ENCODE assay signal across 16 mouse cellular contexts in the genomic region with DNA sequence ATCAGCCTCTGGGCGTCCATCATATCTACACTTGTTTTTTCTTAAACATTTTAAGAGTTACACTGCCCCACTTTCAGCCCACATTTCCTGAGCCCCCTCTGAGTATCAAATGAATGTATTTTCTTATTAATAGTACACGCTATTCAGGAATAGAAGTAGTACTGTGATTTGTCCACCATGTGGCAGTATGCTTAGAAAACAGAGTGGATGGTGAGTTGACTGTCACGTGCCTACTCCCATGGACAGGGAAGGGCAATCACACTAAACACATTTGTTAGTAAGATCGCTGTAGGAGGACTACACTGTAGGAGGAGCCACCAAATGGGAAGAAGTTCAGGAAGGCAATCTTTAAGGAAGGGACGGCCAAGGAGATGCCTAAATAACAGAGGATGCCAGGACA. TPM values are rescaled to one million over a fixed set of nuclear protein-coding genes. Genes with fewer than 3 reads are reported as not detected.
A peak's percentile ranks its signal among the peaks of the same experiment; 100 is the strongest.
DNase-seq lines count a peak whose midpoint lies in the region; TF ChIP-seq lines count a peak whose summit lies in the region.
"Had no signal": no experiment of that assay in that cellular context is flagged by ENCODE, and none has a peak within 500 bp of the region (broad histone marks: within the 10 kb centered on the region; RNA-seq: fewer than 3 reads in every experiment).

No protein-coding gene starts in this region.

- H3K27me3 ChIP-seq in C2C12 (ENCODE audit: control insufficient read depth, insufficient read depth, insufficient read length): no peaks in the 10 kb centered on the region
- H3K27me3 ChIP-seq: neural tube, embryonic 12.5 days had no signal

- no peaks in the 10 kb centered on the region for H3K79me3 ChIP-seq in C2C12 (ENCODE audit: low read depth)

- no peak overlapping the region for H3K4me3 ChIP-seq in layer of hippocampus, adult 2 months
- no peak overlapping the region for H3K4me3 ChIP-seq in C2C12 (ENCODE audit: insufficient read depth, poor library complexity, severe bottlenecking)
- H3K4me3 ChIP-seq: hindbrain, embryonic 10.5 days; megakaryocyte, embryonic 14.5 days; neural tube, embryonic 12.5 days had no signal

- H3K27ac ChIP-seq in layer of hippocampus, adult 2 months: no peak overlapping the region
- H3K27ac ChIP-seq: hindbrain, embryonic 10.5 days; neural tube, embryonic 12.5 days had no signal

- H3K79me2 ChIP-seq in C2C12 (ENCODE audit: control insufficient read depth, insufficient read depth): no peaks in the 10 kb centered on the region

- H3K36me3 ChIP-seq in C2C12 (ENCODE audit: control insufficient read depth, insufficient read depth): no peaks in the 10 kb centered on the region
- H3K36me3 ChIP-seq: hindbrain, embryonic 10.5 days; neural tube, embryonic 12.5 days had no signal

- peak; percentile 18 to 44 for DNase-seq in cerebellum, postnatal 10 days
- DNase-seq in cerebellum, adult 11-12 months: no peak
- DNase-seq in layer of hippocampus, adult 2 months (ENCODE audit: low spot score in 2 of 2): peak in 1 of 2 experiments; percentile 2
- no peak for DNase-seq in layer of hippocampus, adult 9-11 months
- DNase-seq in embryo, embryonic 10.5 days (ENCODE audit: low spot score): peak; percentile 50
- no peak for DNase-seq in thymus, postnatal 14 days
- no peak for DNase-seq in urinary bladder, postnatal 14 days (ENCODE audit: low spot score)
- DNase-seq: cerebellum, postnatal 14 days; gastrocnemius, postnatal 25 days; kidney, postnatal 4 days had no signal

- H3ac ChIP-seq in C2C12 (ENCODE audit: control insufficient read depth, insufficient read length, low read depth): no peak overlapping the region

- TF ChIP-seq CTCF in layer of hippocampus, adult 2 months (conservative IDR thresholded peaks at IDR 0.05): peak; percentile 67
- TF ChIP-seq CTCF in C2C12 (IDR thresholded peaks at IDR 0.05; ENCODE audit: control insufficient read depth, insufficient read depth, insufficient read length): no peak

TF ChIP-seq in C2C12, 6 proteins besides CTCF, POLR2A, EP300 and RAD21:
- no peak for TF ChIP-seq MAX (IDR thresholded peaks at IDR 0.05)
- TF ChIP-seq USF1 (IDR thresholded peaks at IDR 0.05; ENCODE audit: low read depth): peak; percentile 77

RNA-seq across cellular contexts. Expression of gene Bpifb1, which starts 3.1 kb away (rescaled TPM):
- under 1 TPM in 1 of 2 experiments, not detected in 1; 0.22 TPM for total RNA-seq in layer of hippocampus, adult 2 months (2021)
- polyA plus RNA-seq in C2C12 (2012; fragmentation: generic; extraction: Trizol): not detected
- total RNA-seq: gastrocnemius, postnatal 25 days had no signal
- polyA plus RNA-seq: hindbrain, embryonic 10.5 days; limb, embryonic 11.5 days; neural tube, embryonic 12.5 days had no signal

RNA-seq across cellular contexts. Expression of gene Bpifa5, which starts 25.1 kb away (rescaled TPM):
- not detected for total RNA-seq in layer of hippocampus, adult 2 months (2021)
- not detected for polyA plus RNA-seq in C2C12 (2012; fragmentation: generic; extraction: Trizol)
- total RNA-seq: gastrocnemius, postnatal 25 days had no signal
- polyA plus RNA-seq: hindbrain, embryonic 10.5 days; limb, embryonic 11.5 days; neural tube, embryonic 12.5 days; stomach, embryonic 14.5 days had no signal

RNA-seq across cellular contexts. Expression of gene Bpifb5, which starts 36.1 kb away (rescaled TPM):
- total RNA-seq in layer of hippocampus, adult 2 months (2021): not detected
- polyA plus RNA-seq in C2C12 (2012; fragmentation: generic; extraction: Trizol): not detected
- total RNA-seq: gastrocnemius, postnatal 25 days had no signal
- polyA plus RNA-seq: neural tube, embryonic 12.5 days had no signal

RNA-seq across cellular contexts. Expression of gene Bpifa1, which starts 44.8 kb away (rescaled TPM):
- total RNA-seq in layer of hippocampus, adult 2 months (2021): not detected
- not detected for polyA plus RNA-seq in C2C12 (2012; fragmentation: generic; extraction: Trizol)
- total RNA-seq: gastrocnemius, postnatal 25 days had no signal
- polyA plus RNA-seq: limb, embryonic 11.5 days; neural tube, embryonic 12.5 days; stomach, embryonic 14.5 days had no signal

RNA-seq across cellular contexts. Expression of gene Bpifa3, which starts 57.3 kb away (rescaled TPM):
- not detected for total RNA-seq in layer of hippocampus, adult 2 months (2021)
- polyA plus RNA-seq in C2C12 (2012; fragmentation: generic; extraction: Trizol): not detected
- total RNA-seq: gastrocnemius, postnatal 25 days had no signal
- polyA plus RNA-seq: hindbrain, embryonic 10.5 days; limb, embryonic 11.5 days; neural tube, embryonic 12.5 days; stomach, embryonic 14.5 days had no signal

Comparison
In these comparisons a context has a peak if more than half of its experiments do, and no peak if none do; other contexts are left out.
1. DNase-seq: peak in cerebellum, postnatal 10 days (2 of 2) and embryo, embryonic 10.5 days (single experiment); none in cerebellum, adult 11-12 months (single experiment), layer of hippocampus, adult 9-11 months (single experiment), thymus, postnatal 14 days (single experiment) and urinary bladder, postnatal 14 days (single experiment).